Mouse (Mus musculus) ES-E14 (cell line): ENCODE measurements at regions not wholly inside any gene's neighbourhood (a gene's known extent, or its start where the extent isn't known, plus 50 kb on each side); places are given as distances from the start of the nearest gene placed in this dataset.

Experiments used
- DNase-seq: peaks from one replicate; pipeline ENCODE4 v3.0.0-alpha.2; 2013; ENCODE audit warnings: low read depth, low spot score
- H3K27ac ChIP-seq: 2 replicates; pipeline ENCODE4 v1.5.1; 2012; ENCODE audit warnings: low read depth, mild to moderate bottlenecking, low read length, moderate library complexity, mixed read lengths; ENCODE audit not compliant: poor library complexity, insufficient read depth, severe bottlenecking
- H3K36me3 ChIP-seq: 2 replicates; pipeline ENCODE4 v1.6.1; 2012; ENCODE audit warnings: mild to moderate bottlenecking, low read length, moderate library complexity, mixed read lengths; ENCODE audit not compliant: control insufficient read depth, poor library complexity, insufficient read depth, severe bottlenecking
- H3K4me1 ChIP-seq, 2 experiments: fragments of 150-350 bp in 1 of 2; sonication (generic) in 1 of 2; 2 replicates each; pipeline ENCODE4 v1.6.1; 2012; ENCODE audit warnings: low read length in 2 of 2, mild to moderate bottlenecking in 1 of 2, mixed read lengths in 1 of 2; ENCODE audit not compliant: control insufficient read depth in 2 of 2, insufficient read depth in 2 of 2, poor library complexity in 1 of 2
- H3K4me3 ChIP-seq, 2 experiments: fragments of 150-350 bp in 1 of 2; sonication (generic) in 1 of 2; 2 replicates each; pipeline ENCODE4 v1.5.1; 2012; ENCODE audit warnings: low read length in 2 of 2, low read depth in 1 of 2, mild to moderate bottlenecking in 1 of 2, mixed read lengths in 1 of 2; ENCODE audit not compliant: insufficient read depth in 1 of 2, poor library complexity in 1 of 2, severe bottlenecking in 1 of 2
- H3K9ac ChIP-seq: 2 replicates; pipeline ENCODE4 v1.6.1; 2012; ENCODE audit warnings: low read depth, mild to moderate bottlenecking, low read length, mixed read lengths; ENCODE audit not compliant: poor library complexity, insufficient read depth, severe bottlenecking
- H3K9me3 ChIP-seq: fragments of 150-350 bp; sonication (generic); 2 replicates; pipeline ENCODE4 v1.6.1; 2012; ENCODE audit warnings: low read depth, mild to moderate bottlenecking, low read length; ENCODE audit not compliant: control insufficient read depth, insufficient read depth
- CHD2 ChIP-seq: IDR thresholded peaks from 2 replicates; pipeline ENCODE4 v1.6.1; 2014; ENCODE audit warnings: mild to moderate bottlenecking, low read depth, low read length, inconsistent platforms
- HCFC1 ChIP-seq: IDR thresholded peaks from 2 replicates; pipeline ENCODE4 v1.6.1; 2012; ENCODE audit warnings: low read length, inconsistent platforms, borderline replicate concordance; ENCODE audit not compliant: insufficient read depth
- MAFK ChIP-seq: IDR thresholded peaks from 2 replicates; pipeline ENCODE4 v1.6.1; 2014; ENCODE audit warnings: mild to moderate bottlenecking, low read depth, low read length, inconsistent platforms; ENCODE audit not compliant: insufficient read depth
- ZC3H11A ChIP-seq: IDR thresholded peaks from 2 replicates; pipeline ENCODE4 v1.6.1; 2012; ENCODE audit warnings: low read depth, mild to moderate bottlenecking, inconsistent platforms, low read length, borderline replicate concordance
- ZNF384 ChIP-seq: IDR thresholded peaks from 2 replicates; pipeline ENCODE4 v1.6.1; 2012; ENCODE audit warnings: low read depth, low read length, inconsistent platforms
- in situ Hi-C, 2 experiments: fragments of 600-800 bp; cut with MboI; formaldehyde crosslinking; loops; one replicate each; pipeline ENCODE4 v1.15.1; 2025; ENCODE audit warnings: low sequenced_read_pairs in 2 of 2, inconsistent platforms in 1 of 2; ENCODE audit not compliant: unreplicated experiment in 2 of 2

DNA sequence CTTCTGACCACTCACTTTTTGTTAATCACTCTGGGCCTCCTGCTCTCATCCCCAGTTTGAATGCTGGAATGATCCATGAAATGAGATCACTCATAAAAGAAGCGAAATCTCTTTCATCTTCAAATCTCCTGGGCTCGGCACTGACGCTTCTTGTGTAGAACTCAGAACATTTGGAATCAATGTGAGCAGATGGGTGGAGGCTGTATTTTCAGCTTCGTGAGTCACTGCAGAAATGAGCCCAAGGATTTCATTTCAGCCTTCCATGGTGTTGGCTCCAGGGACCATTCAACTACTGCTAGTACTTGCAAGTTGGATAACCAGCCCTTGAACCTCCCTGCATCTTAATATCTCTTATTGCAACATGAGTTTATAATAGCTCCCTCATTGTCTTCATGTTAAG is 1258.5 kb upstream of the Lrrc6 start:
- no peak for TF ChIP-seq CHD2
- TF ChIP-seq ZC3H11A: no peak
- no peak for TF ChIP-seq ZNF384
- no peak for TF ChIP-seq HCFC1
- TF ChIP-seq MAFK: no peak
- no peak for DNase-seq
- Histone ChIP-seq H3K4me1 (no peaks in the 10 kb centered on the region), H3K9ac (no peak overlapping the region), H3K4me3 (no peak overlapping the region), H3K36me3 (no peaks in the 10 kb centered on the region), H3K9me3 (no peaks in the 10 kb centered on the region), H3K27ac (no peak overlapping the region)
- in situ Hi-C loops: no loop called here

DNA sequence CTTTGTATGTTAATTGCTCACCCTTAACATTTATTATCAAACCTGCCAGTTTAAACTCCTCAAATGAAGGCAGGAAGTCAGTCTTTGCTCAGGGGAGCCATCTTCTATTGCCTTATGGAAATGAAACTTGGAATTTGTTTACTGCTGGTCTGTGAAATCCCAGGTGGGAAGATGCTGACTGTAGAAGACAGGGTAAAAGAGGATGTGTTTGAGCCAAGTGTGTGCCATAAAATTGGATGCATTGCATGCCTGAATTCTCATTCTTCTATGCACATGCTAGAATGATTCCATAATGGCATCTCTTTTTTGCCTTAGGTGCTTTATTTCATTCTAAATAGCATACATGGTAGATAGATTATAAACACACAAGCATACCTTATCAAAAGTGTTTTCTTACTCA is 1249.9 kb upstream of the Lrrc6 start:
- H3K36me3 ChIP-seq: no peaks in the 10 kb centered on the region
- TF ChIP-seq MAFK (no peak), CHD2 (no peak), HCFC1 (no peak), ZNF384 (no peak), ZC3H11A (no peak)
- no peak overlapping the region for H3K4me3 ChIP-seq
- DNase-seq: no peak
- H3K9me3 ChIP-seq: no peaks in the 10 kb centered on the region
- H3K27ac ChIP-seq: no peak overlapping the region
- H3K4me1 ChIP-seq: no peaks in the 10 kb centered on the region
- in situ Hi-C loops: no loop called here
- H3K9ac ChIP-seq: no peak overlapping the region

DNA sequence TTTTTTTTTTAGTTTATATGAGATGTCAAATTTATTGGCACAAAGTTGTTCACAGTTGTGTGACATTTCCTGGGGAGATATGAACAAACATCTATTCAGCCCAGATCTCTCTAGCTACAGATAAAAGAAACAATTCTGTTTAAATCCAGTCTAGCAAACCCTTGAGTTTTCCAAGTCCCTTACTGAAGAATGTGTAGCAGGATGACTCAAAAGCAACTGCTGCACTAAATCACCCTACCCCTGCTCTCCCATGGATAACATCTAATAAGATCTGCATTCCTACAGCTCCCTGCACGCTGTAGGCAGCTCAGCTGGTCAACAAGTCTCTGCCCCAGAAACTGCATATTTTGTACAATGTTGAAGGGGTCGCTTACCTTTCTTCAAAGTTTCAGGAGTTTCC is 1242.6 kb upstream of the Lrrc6 start:
- TF ChIP-seq HCFC1 (no peak), ZC3H11A (no peak), ZNF384 (no peak), MAFK (no peak), CHD2 (no peak)
- H3K4me1 ChIP-seq: no peaks in the 10 kb centered on the region
- H3K4me3 ChIP-seq: no peak overlapping the region
- no peak for DNase-seq
- no peaks in the 10 kb centered on the region for H3K36me3 ChIP-seq
- in situ Hi-C loops: no loop called here
- no peak overlapping the region for H3K27ac ChIP-seq
- no peak overlapping the region for H3K9ac ChIP-seq
- H3K9me3 ChIP-seq: no peaks in the 10 kb centered on the region

- no peak overlapping the region for H3K27ac ChIP-seq
Observed at GRCm38 (mm10) chr15:67732988-67733387, 1232.3 kb upstream of the Lrrc6 start.

GRCm38 (mm10) chr15:67729492-67729891 is 1228.8 kb upstream of the Lrrc6 start:
- Histone ChIP-seq H3K4me3 (no peak overlapping the region), H3K9me3 (no peaks in the 10 kb centered on the region), H3K9ac (no peak overlapping the region), H3K4me1 (no peaks in the 10 kb centered on the region), H3K36me3 (no peaks in the 10 kb centered on the region), H3K27ac (no peak overlapping the region)
- no peak for TF ChIP-seq CHD2
- TF ChIP-seq ZC3H11A: no peak
- no peak for TF ChIP-seq ZNF384
- TF ChIP-seq HCFC1: no peak
- TF ChIP-seq MAFK: no peak
- in situ Hi-C loops: no loop called here
- DNase-seq: no peak

More at GRCm38 (mm10) chr15:67732988-67733387, 1232.3 kb upstream of the Lrrc6 start:
- DNase-seq: no peak
- Histone ChIP-seq H3K9me3 (no peaks in the 10 kb centered on the region), H3K4me1 (no peaks in the 10 kb centered on the region), H3K9ac (no peak overlapping the region), H3K4me3 (no peak overlapping the region), H3K36me3 (no peaks in the 10 kb centered on the region)
- TF ChIP-seq CHD2: no peak
- TF ChIP-seq ZC3H11A: no peak
- no peak for TF ChIP-seq HCFC1
- no peak for TF ChIP-seq ZNF384
- no peak for TF ChIP-seq MAFK
- in situ Hi-C loops: no loop called here
